Mouse (Mus musculus) naive thymus-derived CD4-positive, alpha-beta T cell, adult 2 months (primary cell): ENCODE results near the gene Wfdc18.

Source experiments
- DNase-seq: peaks from one replicate; pipeline ENCODE4 v3.0.0-alpha.2; 2011; ENCODE audit warnings: low read depth

Gene Wfdc18

GRCm38 (mm10) chr11:83743525-83743924, 34.7 kb downstream of the Wfdc18 start:
- no peak for DNase-seq

GRCm38 (mm10) chr11:83746152-83746551, 37.3 kb downstream of the Wfdc18 start:
- DNase-seq: no peak

DNA sequence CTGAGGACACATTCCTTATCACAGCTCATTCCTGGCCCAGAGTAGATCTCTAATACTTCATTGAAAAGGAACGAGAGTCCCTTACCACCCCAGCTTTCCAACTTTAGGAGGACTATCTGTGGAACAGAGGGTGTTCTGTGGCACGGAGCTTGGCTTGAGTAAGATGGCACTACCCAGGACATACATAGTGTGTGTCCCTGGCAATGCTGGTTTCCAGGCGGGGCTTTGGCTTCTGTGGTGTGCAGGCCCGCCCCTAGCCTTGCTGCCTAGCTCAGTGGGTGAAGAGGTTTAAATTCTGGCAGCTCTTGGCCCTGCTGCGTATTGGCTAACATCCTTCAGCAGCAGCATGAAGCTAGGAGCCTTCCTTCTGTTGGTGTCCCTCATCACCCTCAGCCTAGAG, 37.9 kb downstream of the Wfdc18 start, which contains the start of gene Wfdc21:
Gene Wfdc21, plus strand, starts transcription at position 260 of the 400 bp plus-strand sequence.
- DNase-seq: no peak

DNA sequence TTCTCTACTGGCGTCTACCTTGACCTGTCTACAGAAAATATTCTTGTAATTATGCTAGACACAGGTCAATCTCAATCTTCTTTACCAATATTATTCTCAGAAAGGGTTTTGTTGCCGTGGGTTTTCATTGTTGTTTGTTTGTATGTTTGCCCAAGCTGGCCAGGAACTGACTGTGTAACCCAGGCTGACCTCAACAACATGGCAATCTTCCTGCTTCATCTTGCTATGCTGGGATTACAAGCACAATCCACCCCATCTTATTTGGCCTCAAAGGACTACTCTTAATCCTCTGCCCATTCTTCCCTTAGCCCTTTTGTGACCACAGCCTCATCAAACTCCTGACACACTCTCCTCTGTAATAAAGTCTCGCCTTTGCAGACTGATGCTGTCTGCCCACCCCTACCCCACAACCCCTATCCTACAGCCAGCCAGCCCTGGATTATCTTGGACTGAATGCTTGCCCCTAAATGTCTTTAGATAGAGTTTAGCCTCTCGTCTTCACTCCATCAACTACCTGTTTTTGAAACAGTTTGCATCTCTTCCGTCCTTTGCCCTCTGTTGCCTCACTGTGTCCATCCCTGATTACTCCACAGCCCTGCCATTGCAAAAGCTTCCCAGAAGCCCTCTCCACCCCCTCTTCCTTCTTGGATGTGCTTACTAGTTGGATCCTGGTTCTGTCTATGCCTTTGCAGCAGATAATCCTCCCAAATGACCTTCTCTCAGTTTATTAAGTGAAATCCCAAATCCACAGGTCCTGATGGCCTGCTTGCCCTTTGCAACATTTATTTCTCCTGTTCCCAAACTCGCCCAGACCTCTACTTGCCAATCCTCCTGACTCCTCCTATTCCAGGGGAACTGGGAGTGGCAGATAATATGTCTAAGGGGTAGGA, 38.8 kb downstream of the Wfdc18 start:
- no peak for DNase-seq

GRCm38 (mm10) chr11:83753581-83754181, 44.9 kb downstream of the Wfdc18 start, which contains the start of gene Heatr6:
Gene Heatr6, plus strand, starts transcription at chr11:83753696.
- DNase-seq: peak; percentile 90

GRCm38 (mm10) chr11:83754227-83754626, 45.4 kb downstream of the Wfdc18 start:
- DNase-seq: no peak
